Mouse (Mus musculus) erythroblast, embryonic 14.5 days (primary cell): ENCODE data around the gene Cdkal1.

Source experiments
- GATA1 ChIP-seq: IDR thresholded peaks from 2 replicates; pipeline ENCODE4 v1.6.1; 2012; ENCODE audit warnings: low read length, inconsistent platforms, mixed read lengths
- TAL1 ChIP-seq: IDR thresholded peaks from 3 replicates; pipeline ENCODE4 v1.6.1; 2012; ENCODE audit warnings: low read length, inconsistent platforms, mixed read lengths

DNA sequence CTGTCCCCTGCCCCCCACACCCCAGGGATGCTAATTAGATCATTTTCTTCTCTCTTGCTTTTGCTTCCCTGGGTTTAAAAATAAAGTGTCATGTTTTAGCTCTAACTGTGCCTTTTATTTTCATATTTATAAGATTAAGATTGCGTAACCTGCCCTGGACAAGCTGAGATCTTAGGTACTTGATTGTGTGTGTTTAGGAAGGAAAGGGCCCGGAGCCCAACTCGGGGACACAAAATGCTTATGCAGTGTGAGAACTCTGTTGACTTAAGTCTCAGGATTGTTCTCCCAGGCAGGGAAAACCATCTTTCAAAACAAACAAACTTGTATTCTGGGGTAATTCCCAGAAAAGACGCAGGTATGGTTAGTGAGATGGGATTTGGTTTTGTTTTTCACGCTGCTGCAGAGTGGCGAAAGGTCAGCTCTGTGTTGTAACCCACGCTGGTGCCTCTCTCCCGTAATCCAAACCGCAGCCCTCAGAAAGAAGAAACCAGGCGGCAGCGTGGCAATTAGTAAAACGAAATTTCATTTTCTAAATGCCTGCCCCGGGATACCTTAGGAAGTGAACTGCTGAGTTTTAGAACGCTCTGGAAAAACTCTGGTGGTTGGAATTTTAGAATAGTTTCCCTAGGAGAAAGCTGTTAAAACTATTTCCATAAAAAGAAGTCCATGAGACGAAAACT, 690.5 kb downstream of the Cdkal1 start:
- TF ChIP-seq TAL1 (no peak), GATA1 (no peak)
